Mouse (Mus musculus): ENCODE measurements around the gene Arhgef28. TPM values are rescaled to one million over a fixed set of nuclear protein-coding genes. Genes with fewer than 3 reads are reported as not detected.

Gene Arhgef28
- total and polyA plus RNA-seq, 3 experiments = not detected

- H3K36me3 ChIP-seq (ENCODE audit: control insufficient read depth in 1 of 2, insufficient read depth in 2 of 2, low read length in 2 of 2) = no peaks in the 10 kb centered on the region
- H3K27ac ChIP-seq (ENCODE audit: control insufficient read depth, low read depth, low read length) = no peak overlapping the region
- no peak for DNase-seq (ENCODE audit: low read depth, low spot score)
- H3K79me2 ChIP-seq (ENCODE audit: control insufficient read depth, insufficient read depth, low read length, poor library complexity) = no peaks in the 10 kb centered on the region
- H3K9me3 ChIP-seq (replicated peaks; ENCODE audit: insufficient read depth, low read length) = no peaks in the 10 kb centered on the region
- H3K27me3 ChIP-seq (ENCODE audit: control insufficient read depth in 1 of 2, insufficient read depth in 2 of 2, low read length in 2 of 2) = no peaks in the 10 kb centered on the region
- H3K4me3 ChIP-seq (ENCODE audit: control insufficient read depth in 1 of 2, insufficient read depth in 1 of 2, low read depth in 2 of 2, low read length in 2 of 2) = no peak overlapping the region
- H3K4me1 ChIP-seq (ENCODE audit: control insufficient read depth in 1 of 2, insufficient read depth in 2 of 2, low read length in 2 of 2) = no peaks in the 10 kb centered on the region
- TF ChIP-seq RCOR1 (IDR thresholded peaks at IDR 0.05; ENCODE audit: low read depth, low read length) (no peak), RAD21 (IDR thresholded peaks at IDR 0.05; ENCODE audit: low read depth, low read length) (no peak), MYC (IDR thresholded peaks at IDR 0.05; ENCODE audit: low read depth, low read length) (no peak), ZMIZ1 (IDR thresholded peaks at IDR 0.05; ENCODE audit: low read depth, low read length) (no peak)
- H3K9ac ChIP-seq (ENCODE audit: control insufficient read depth, low read depth, low read length, poor library complexity, severe bottlenecking) = no peak overlapping the region
These were observed 278.1 kb downstream of the Arhgef28 start for GRCm38 (mm10) chr13:97928135-97928497.

- DNase-seq (ENCODE audit: low read depth, low spot score) = no peak
- Histone ChIP-seq H3K27me3 (ENCODE audit: control insufficient read depth in 1 of 2, insufficient read depth in 2 of 2, low read length in 2 of 2) (no peaks in the 10 kb centered on the region), H3K4me3 (ENCODE audit: control insufficient read depth in 1 of 2, insufficient read depth in 1 of 2, low read depth in 2 of 2, low read length in 2 of 2) (no peak overlapping the region), H3K36me3 (ENCODE audit: control insufficient read depth in 1 of 2, insufficient read depth in 2 of 2, low read length in 2 of 2) (no peaks in the 10 kb centered on the region), H3K4me1 (ENCODE audit: control insufficient read depth in 1 of 2, insufficient read depth in 2 of 2, low read length in 2 of 2) (no peaks in the 10 kb centered on the region), H3K9me3 (replicated peaks; ENCODE audit: insufficient read depth, low read length) (no peaks in the 10 kb centered on the region), H3K9ac (ENCODE audit: control insufficient read depth, low read depth, low read length, poor library complexity, severe bottlenecking) (no peak overlapping the region), H3K79me2 (ENCODE audit: control insufficient read depth, insufficient read depth, low read length, poor library complexity) (no peaks in the 10 kb centered on the region), H3K27ac (ENCODE audit: control insufficient read depth, low read depth, low read length) (no peak overlapping the region)
- TF ChIP-seq POLR2AphosphoS5 (IDR thresholded peaks at IDR 0.05; ENCODE audit: borderline replicate concordance, low read depth, low read length) = no peak
These were observed 278.7 kb downstream of the Arhgef28 start for GRCm38 (mm10) chr13:97927376-97928134.

GRCm38 (mm10) chr13:97926371-97926770 is 279.9 kb downstream of the Arhgef28 start:
- Histone ChIP-seq H3K9ac (ENCODE audit: control insufficient read depth, low read depth, low read length, poor library complexity, severe bottlenecking) (no peak overlapping the region), H3K27ac (ENCODE audit: control insufficient read depth, low read depth, low read length) (no peak overlapping the region), H3K79me2 (ENCODE audit: control insufficient read depth, insufficient read depth, low read length, poor library complexity) (no peaks in the 10 kb centered on the region), H3K4me3 (ENCODE audit: control insufficient read depth in 1 of 2, insufficient read depth in 1 of 2, low read depth in 2 of 2, low read length in 2 of 2) (no peak overlapping the region), H3K4me1 (ENCODE audit: control insufficient read depth in 1 of 2, insufficient read depth in 2 of 2, low read length in 2 of 2) (no peaks in the 10 kb centered on the region), H3K36me3 (ENCODE audit: control insufficient read depth in 1 of 2, insufficient read depth in 2 of 2, low read length in 2 of 2) (no peaks in the 10 kb centered on the region), H3K27me3 (ENCODE audit: control insufficient read depth in 1 of 2, insufficient read depth in 2 of 2, low read length in 2 of 2) (no peaks in the 10 kb centered on the region), H3K9me3 (replicated peaks; ENCODE audit: insufficient read depth, low read length) (no peaks in the 10 kb centered on the region)
- DNase-seq (ENCODE audit: low read depth, low spot score) = no peak
- no peak for TF ChIP-seq MAZ (IDR thresholded peaks at IDR 0.05; ENCODE audit: low read depth, low read length)
- no peak for TF ChIP-seq GATA1 (IDR thresholded peaks at IDR 0.05; ENCODE audit: low read depth, low read length)
- TF ChIP-seq JUND (IDR thresholded peaks at IDR 0.05; ENCODE audit: low read depth, low read length) = no peak
- TF ChIP-seq CTCF (IDR thresholded peaks at IDR 0.05 in 2 of 3, conservative IDR thresholded peaks at IDR 0.05 in 1 of 3; ENCODE audit: control insufficient read depth in 1 of 3, insufficient read depth in 1 of 3, low read depth in 2 of 3, low read length in 3 of 3, poor library complexity in 1 of 3, severe bottlenecking in 1 of 3) = no peak
- no peak for TF ChIP-seq SMC3 (IDR thresholded peaks at IDR 0.05; ENCODE audit: low read depth, low read length)
- TF ChIP-seq RAD21 (IDR thresholded peaks at IDR 0.05; ENCODE audit: low read depth, low read length) = no peak
- TF ChIP-seq ZMIZ1 (IDR thresholded peaks at IDR 0.05; ENCODE audit: low read depth, low read length) = no peak
- no peak for TF ChIP-seq ZC3H11A (IDR thresholded peaks at IDR 0.05; ENCODE audit: low read depth, low read length)
- no peak for TF ChIP-seq ETS1 (IDR thresholded peaks at IDR 0.05; ENCODE audit: low read depth, low read length)
- no peak for TF ChIP-seq SIN3A (IDR thresholded peaks at IDR 0.05; ENCODE audit: low read length)
- no peak for TF ChIP-seq UBTF (IDR thresholded peaks at IDR 0.05; ENCODE audit: borderline replicate concordance, insufficient read depth, low read depth, low read length)
- TF ChIP-seq POLR2AphosphoS2 (IDR thresholded peaks at IDR 0.05; ENCODE audit: low read length) = no peak
- TF ChIP-seq MYB (IDR thresholded peaks at IDR 0.05; ENCODE audit: low read depth, low read length) = no peak
- no peak for TF ChIP-seq ELF1 (IDR thresholded peaks at IDR 0.05; ENCODE audit: low read depth, low read length)
- no peak for TF ChIP-seq NRF1 (IDR thresholded peaks at IDR 0.05; ENCODE audit: insufficient read depth, low read depth, low read length, poor library complexity, severe bottlenecking)
- no peak for TF ChIP-seq POLR2AphosphoS5 (IDR thresholded peaks at IDR 0.05; ENCODE audit: borderline replicate concordance, low read depth, low read length)
